Mouse (Mus musculus): Measurements from ENCODE around the gene Rsrc1. TPM values are rescaled to one million over a fixed set of nuclear protein-coding genes. Genes with fewer than 3 reads are reported as not detected.
A peak's percentile ranks its signal among the peaks of the same experiment; 100 is the strongest.
"Not testable (repeated sequence)": the region's sequence is repeated elsewhere in the genome, so short reads cannot be mapped to it uniquely, and the experiment has no call there.

The Rsrc1 gene
- polyA plus RNA-seq, 1 experiment from 2014 or later, result 9.9 TPM

GRCm38 (mm10) chr3:67036387-67037062, 55.3 kb downstream of the Rsrc1 start:
- Histone ChIP-seq H3K9me3 (ENCODE audit: low read length) (no peaks in the 10 kb centered on the region), H3K36me3 (replicated peaks; ENCODE audit: insufficient read depth, low read length) (no peaks in the 10 kb centered on the region), H3K27me3 (ENCODE audit: insufficient read depth, low read length) (no peaks in the 10 kb centered on the region), H3K9ac (replicated peaks) (no peak overlapping the region), H3K4me1 (ENCODE audit: insufficient read depth) (no peaks in the 10 kb centered on the region), H3K27ac (ENCODE audit: low read depth) (no peak overlapping the region), H3K4me3 (ENCODE audit: low read depth, low read length) (no peak overlapping the region), H3K4me2 (ENCODE audit: low read depth, low read length) (no peak overlapping the region)
- 87% methylated on average over 6 of the region's 6 CpGs for WGBS (ENCODE audit: insufficient replicate concordance)
- TF ChIP-seq EP300 (IDR thresholded peaks at IDR 0.05; ENCODE audit: low read depth) (no peak), CTCF (IDR thresholded peaks at IDR 0.05; ENCODE audit: low read depth) (no peak)
- ATAC-seq (no peak), DNase-seq (no peak)

- Histone ChIP-seq H3K36me3 (replicated peaks; ENCODE audit: insufficient read depth, low read length) (0 out of 2 replicates have a peak, but pooled peaks cover 5% of the 10 kb centered on the region), H3K9me3 (ENCODE audit: low read length) (peaks cover 5% of the 10 kb centered on the region; the same call in 1 of the 2 replicates), H3K27me3 (ENCODE audit: insufficient read depth, low read length) (no peaks in the 10 kb centered on the region), H3K4me2 (ENCODE audit: low read depth, low read length) (no peak overlapping the region), H3K4me1 (ENCODE audit: insufficient read depth) (no peaks in the 10 kb centered on the region), H3K27ac (ENCODE audit: low read depth) (no peak overlapping the region), H3K9ac (replicated peaks) (no peak overlapping the region), H3K4me3 (ENCODE audit: low read depth, low read length) (no peak overlapping the region)
- ATAC-seq (no peak), DNase-seq (no peak)
- TF ChIP-seq EP300 (IDR thresholded peaks at IDR 0.05; ENCODE audit: low read depth), result no peak
- no peak for TF ChIP-seq CTCF (IDR thresholded peaks at IDR 0.05; ENCODE audit: low read depth)
- WGBS (ENCODE audit: insufficient replicate concordance), result 77% methylated on average over 2 of the region's 2 CpGs
Measured at GRCm38 (mm10) chr3:67059755-67060154, 78.6 kb downstream of the Rsrc1 start.

DNA sequence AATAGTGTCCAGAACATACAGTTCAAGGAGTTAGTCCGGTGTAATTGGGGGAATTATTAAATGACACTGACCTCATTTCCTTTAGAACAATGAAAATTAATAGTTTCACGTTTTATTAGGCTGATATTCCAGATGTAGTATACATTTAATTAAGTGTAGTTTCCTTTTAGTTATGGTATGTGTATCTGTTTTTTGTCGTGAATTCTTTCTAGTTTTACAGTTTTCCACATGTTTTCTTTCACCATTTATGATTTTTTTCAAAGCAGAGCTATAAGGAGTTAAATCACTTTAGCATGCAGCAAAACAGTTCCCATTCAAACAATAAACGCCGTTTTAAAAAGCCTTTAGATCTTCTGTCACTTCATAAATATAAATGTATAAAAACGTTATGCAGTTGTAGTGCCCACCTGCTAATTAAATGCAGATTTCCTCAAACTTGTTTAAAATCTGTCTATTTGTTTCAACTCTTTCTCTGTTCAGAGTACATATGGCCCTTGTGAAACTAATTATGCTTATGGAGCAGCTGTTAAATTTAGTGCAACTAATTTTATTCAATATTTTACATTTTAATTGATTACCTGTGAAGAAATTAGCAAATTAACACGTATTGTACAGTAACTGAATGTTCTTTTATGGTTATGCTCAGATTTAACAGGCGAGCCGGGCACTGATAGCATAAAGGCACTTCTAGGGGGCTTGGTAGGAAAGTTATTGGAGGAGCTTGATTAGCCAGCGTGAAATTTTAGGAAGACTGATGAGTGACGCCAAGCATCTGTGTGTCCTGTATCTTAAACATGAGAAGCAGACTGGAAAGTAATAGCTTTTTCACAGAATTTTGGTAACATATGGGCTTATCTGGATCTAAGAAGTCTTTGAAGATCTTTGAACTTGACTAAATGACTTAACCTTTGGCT, 89.6 kb downstream of the Rsrc1 start:
- Histone ChIP-seq H3K9ac (replicated peaks) (no peak overlapping the region), H3K9me3 (ENCODE audit: low read length) (no peaks in the 10 kb centered on the region), H3K27ac (ENCODE audit: low read depth) (no peak overlapping the region), H3K4me3 (ENCODE audit: low read depth, low read length) (no peak overlapping the region), H3K4me2 (ENCODE audit: low read depth, low read length) (no peak overlapping the region), H3K36me3 (replicated peaks; ENCODE audit: insufficient read depth, low read length) (no peaks in the 10 kb centered on the region), H3K4me1 (ENCODE audit: insufficient read depth) (no peaks in the 10 kb centered on the region), H3K27me3 (ENCODE audit: insufficient read depth, low read length) (no peaks in the 10 kb centered on the region)
- no peak for ATAC-seq
- DNase-seq, result no peak
- WGBS (ENCODE audit: insufficient replicate concordance), result 81% methylated on average over 11 of the region's 11 CpGs
- TF ChIP-seq EP300 (IDR thresholded peaks at IDR 0.05; ENCODE audit: low read depth) (no peak), CTCF (IDR thresholded peaks at IDR 0.05; ENCODE audit: low read depth) (no peak)

DNA sequence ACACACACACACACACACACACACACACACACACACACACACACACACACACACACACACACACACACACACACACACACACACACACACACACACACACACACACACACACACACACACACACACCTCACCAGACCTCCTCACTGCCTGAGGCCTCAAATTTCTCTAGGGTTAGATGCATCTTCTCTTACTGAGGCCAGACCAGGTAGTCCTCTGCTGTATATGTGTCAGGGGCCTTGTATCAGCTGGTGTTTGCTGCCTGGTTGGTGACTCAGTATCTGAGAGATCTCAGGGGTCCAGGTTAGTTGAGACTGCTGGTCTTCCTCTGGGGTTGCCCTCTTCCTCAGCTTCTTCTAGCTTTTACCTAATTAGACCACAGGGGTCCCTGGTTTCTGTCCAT, 92.5 kb downstream of the Rsrc1 start:
- not testable (repeated sequence) for H3K4me3 ChIP-seq (ENCODE audit: low read depth, low read length); DNase-seq; ATAC-seq; H3K27me3 ChIP-seq (ENCODE audit: insufficient read depth, low read length); H3K27ac ChIP-seq (ENCODE audit: low read depth); H3K36me3 ChIP-seq (replicated peaks; ENCODE audit: insufficient read depth, low read length); H3K4me1 ChIP-seq (ENCODE audit: insufficient read depth); H3K9me3 ChIP-seq (ENCODE audit: low read length); H3K4me2 ChIP-seq (ENCODE audit: low read depth, low read length); H3K9ac ChIP-seq (replicated peaks)

DNA sequence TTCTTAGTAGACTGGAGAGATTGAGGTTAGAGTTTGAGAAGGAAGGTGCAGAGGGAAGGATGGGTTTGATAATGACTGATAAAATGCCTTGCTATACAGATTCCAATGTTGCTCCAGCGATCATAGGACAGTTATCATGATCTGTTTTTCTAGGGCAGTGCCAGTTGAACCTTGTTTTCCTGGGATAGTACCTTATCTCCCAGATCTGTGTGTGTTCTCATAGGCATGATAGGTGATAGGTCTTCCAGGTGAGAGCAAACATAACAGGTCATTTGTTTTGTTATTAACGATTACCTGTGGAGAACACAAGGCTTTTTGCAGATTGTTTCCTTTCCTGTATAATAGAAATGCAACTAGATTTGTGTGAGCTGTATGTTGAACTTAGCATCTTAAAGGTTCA, 94.3 kb downstream of the Rsrc1 start:
- Histone ChIP-seq H3K27me3 (ENCODE audit: insufficient read depth, low read length) (no peaks in the 10 kb centered on the region), H3K36me3 (replicated peaks; ENCODE audit: insufficient read depth, low read length) (no peaks in the 10 kb centered on the region), H3K4me3 (ENCODE audit: low read depth, low read length) (no peak overlapping the region), H3K4me2 (ENCODE audit: low read depth, low read length) (no peak overlapping the region), H3K9ac (replicated peaks) (no peak overlapping the region), H3K4me1 (ENCODE audit: insufficient read depth) (no peaks in the 10 kb centered on the region), H3K9me3 (ENCODE audit: low read length) (no peaks in the 10 kb centered on the region; the same call in none of the 2 replicates), H3K27ac (ENCODE audit: low read depth) (no peak overlapping the region)
- TF ChIP-seq EP300 (IDR thresholded peaks at IDR 0.05; ENCODE audit: low read depth) (no peak), CTCF (IDR thresholded peaks at IDR 0.05; ENCODE audit: low read depth) (no peak)
- WGBS (ENCODE audit: insufficient replicate concordance), result 73% methylated on average over 2 of the region's 2 CpGs
- ATAC-seq, result peak; percentile 73
- no peak for DNase-seq

- H3K36me3 ChIP-seq (replicated peaks; ENCODE audit: insufficient read depth, low read length), result no peaks in the 10 kb centered on the region
- ATAC-seq (no peak), DNase-seq (no peak)
- no peak overlapping the region for H3K9ac ChIP-seq (replicated peaks)
- no peak overlapping the region for H3K4me3 ChIP-seq (ENCODE audit: low read depth, low read length)
- no peak overlapping the region for H3K27ac ChIP-seq (ENCODE audit: low read depth)
- no peaks in the 10 kb centered on the region for H3K27me3 ChIP-seq (ENCODE audit: insufficient read depth, low read length)
- H3K9me3 ChIP-seq (ENCODE audit: low read length), result no peaks in the 10 kb centered on the region; the same call in 1 of the 2 replicates
- TF ChIP-seq EP300 (IDR thresholded peaks at IDR 0.05; ENCODE audit: low read depth) (no peak), CTCF (IDR thresholded peaks at IDR 0.05; ENCODE audit: low read depth) (no peak)
- H3K4me2 ChIP-seq (ENCODE audit: low read depth, low read length), result no peak overlapping the region
- H3K4me1 ChIP-seq (ENCODE audit: insufficient read depth), result no peaks in the 10 kb centered on the region
- 78% methylated on average over 1 of the region's 1 CpGs for WGBS (ENCODE audit: insufficient replicate concordance)
Measured at GRCm38 (mm10) chr3:67084742-67085141, 103.6 kb downstream of the Rsrc1 start.
